Mouse (Mus musculus) lung, embryonic 14.5 days (tissue): ENCODE results near the gene Tmx2. TPM values are rescaled to one million over a fixed set of nuclear protein-coding genes. Genes with fewer than 3 reads are reported as not detected.

Experiments used
- ATAC-seq: fragments of 200-750 bp; cut with Nextera tagmentation; 2 replicates; pipeline ENCODE4 v1.8.0; 2017; ENCODE audit warnings: mild to moderate bottlenecking, moderate TSS enrichment, moderate library complexity; ENCODE audit not compliant: insufficient read depth
- DNase-seq: peaks from one replicate; pipeline ENCODE4 v3.0.0-alpha.2; 2015
- H3K27ac ChIP-seq: fragments of 300-500 bp; sonication (generic); 2 replicates; pipeline ENCODE4 v1.5.1; 2014; ENCODE audit warnings: low read depth, mild to moderate bottlenecking, moderate library complexity
- H3K27me3 ChIP-seq: fragments of 300-500 bp; sonication (generic); 2 replicates; pipeline ENCODE4 v1.6.1; 2014; ENCODE audit warnings: low read length, control low read depth; ENCODE audit not compliant: insufficient read depth
- H3K36me3 ChIP-seq: fragments of 300-500 bp; sonication (generic); 2 replicates; pipeline ENCODE4 v1.6.1; 2014; ENCODE audit warnings: control low read depth; ENCODE audit not compliant: insufficient read depth
- H3K4me1 ChIP-seq: fragments of 300-500 bp; sonication (generic); 2 replicates; pipeline ENCODE4 v1.6.1; 2014; ENCODE audit warnings: antibody characterized with exemption, control low read depth; ENCODE audit not compliant: insufficient read depth
- H3K4me2 ChIP-seq: fragments of 300-500 bp; sonication (generic); 2 replicates; pipeline ENCODE4 v1.6.1; 2014; ENCODE audit warnings: mild to moderate bottlenecking
- H3K4me3 ChIP-seq: fragments of 300-500 bp; sonication (generic); 2 replicates; pipeline ENCODE4 v1.5.1; 2014; ENCODE audit warnings: low read depth, low read length
- H3K9ac ChIP-seq: fragments of 300-500 bp; sonication (generic); 2 replicates; pipeline ENCODE4 v1.6.1; 2014
- H3K9me3 ChIP-seq: fragments of 300-500 bp; sonication (generic); 2 replicates; pipeline ENCODE4 v1.6.1; 2016; ENCODE audit warnings: low read depth, low read length, control low read depth
- CTCF ChIP-seq: IDR thresholded peaks from 2 replicates; pipeline ENCODE4 v1.5.1; 2016; ENCODE audit warnings: antibody characterized with exemption, low read depth
- WGBS: fragments of 180-500 bp; shearing (Covaris S2); extraction: QIAGEN DNeasy Blood & Tissue Kit; methylation state at CpG from one replicate; pipeline ENCODE4 v1.1.7; 2014; 5-methylcytosine and 5-hydroxymethylcytosine counted together
- polyA plus RNA-seq: library from polyadenylated mRNA; unstranded; fragments of >200 nt; fragmentation: Nextera tagmentation; extraction: Ambion mirVana; gene quantifications from 2 replicates; pipeline ENCODE4 v1.2.1, GENCODE M21; 2014

Tmx2 gene
- polyA plus RNA-seq, 1 experiment from 2014 or later: 110 TPM

GRCm38 (mm10) chr2:84669828-84670568 lies 8.9 kb downstream of the Tmx2 start:
- DNase-seq (peak; percentile 60), ATAC-seq (peak; percentile 78)
- Histone ChIP-seq H3K4me1 (0 out of 2 replicates have a peak, but pooled peaks cover 4% of the 10 kb centered on the region), H3K27ac (peak overlapping the region; percentile 96), H3K36me3 (peaks cover 40% of the 10 kb centered on the region), H3K4me2 (peak overlapping the region; percentile 65), H3K4me3 (peak overlapping the region; percentile 82), H3K9ac (peak overlapping the region; percentile 98), H3K27me3 (no peaks in the 10 kb centered on the region), H3K9me3 (no peaks in the 10 kb centered on the region)
- WGBS: 2% methylated on average over 39 of the region's 39 CpGs
- TF ChIP-seq CTCF: no peak

GRCm38 (mm10) chr2:84666081-84666480 lies 12.9 kb downstream of the Tmx2 start:
- no peak overlapping the region for H3K4me2 ChIP-seq
- no peaks in the 10 kb centered on the region for H3K27me3 ChIP-seq
- no peak for TF ChIP-seq CTCF
- H3K9me3 ChIP-seq: no peaks in the 10 kb centered on the region
- ATAC-seq: no peak
- no peak overlapping the region for H3K27ac ChIP-seq
- no peak overlapping the region for H3K9ac ChIP-seq
- 36% methylated on average over 12 of the region's 12 CpGs for WGBS
- 0 out of 2 replicates have a peak, but pooled peaks cover 4% of the 10 kb centered on the region for H3K4me1 ChIP-seq
- H3K36me3 ChIP-seq: peaks cover 14% of the 10 kb centered on the region; the same call in 1 of the 2 replicates
- H3K4me3 ChIP-seq: no peak overlapping the region
- DNase-seq: peak; percentile 33

GRCm38 (mm10) chr2:84662866-84663265 lies 16.1 kb downstream of the Tmx2 start:
- H3K9ac ChIP-seq: no peak overlapping the region
- no peak overlapping the region for H3K4me2 ChIP-seq
- no peaks in the 10 kb centered on the region for H3K27me3 ChIP-seq
- DNase-seq (peak; percentile 80), ATAC-seq (no peak)
- no peaks in the 10 kb centered on the region for H3K9me3 ChIP-seq
- H3K36me3 ChIP-seq: no peaks in the 10 kb centered on the region
- H3K4me3 ChIP-seq: no peak overlapping the region
- no peak overlapping the region for H3K27ac ChIP-seq
- WGBS: 29% methylated on average over 2 of the region's 2 CpGs
- TF ChIP-seq CTCF: peak; percentile 63
- H3K4me1 ChIP-seq: no peaks in the 10 kb centered on the region

- DNase-seq: peak; percentile 77
- Histone ChIP-seq H3K36me3 (no peaks in the 10 kb centered on the region), H3K27ac (no peak overlapping the region), H3K4me3 (no peak overlapping the region), H3K9ac (no peak overlapping the region), H3K27me3 (no peaks in the 10 kb centered on the region), H3K9me3 (no peaks in the 10 kb centered on the region), H3K4me1 (no peaks in the 10 kb centered on the region), H3K4me2 (no peak overlapping the region)
- peak; percentile 45; the same call in 1 of the 2 replicates for ATAC-seq
- WGBS: 60% methylated on average over 3 of the region's 3 CpGs
- TF ChIP-seq CTCF: peak; percentile 68
Observed at GRCm38 (mm10) chr2:84660253-84660652, 18.7 kb downstream of the Tmx2 start.

GRCm38 (mm10) chr2:84658806-84659205 lies 20.1 kb downstream of the Tmx2 start, which contains the start of gene Btbd18:
Gene Btbd18, plus strand, starts transcription at chr2:84659079.
- no peak within 1 kb of the TSS for H3K4me2 ChIP-seq
- DNase-seq: no peak
- H3K27me3 ChIP-seq: no peaks in the 10 kb centered on the region
- H3K36me3 ChIP-seq: no peaks in the 10 kb centered on the region
- no peak within 1 kb of the TSS for H3K27ac ChIP-seq
- ATAC-seq: no peak
- H3K9me3 ChIP-seq: no peaks in the 10 kb centered on the region
- H3K9ac ChIP-seq: no peak within 1 kb of the TSS
- TF ChIP-seq CTCF: no peak
- no peak within 1 kb of the TSS for H3K4me3 ChIP-seq
- no peaks in the 10 kb centered on the region for H3K4me1 ChIP-seq
- WGBS: 91% methylated on average over 32 of the region's 32 CpGs

- ATAC-seq: no peak
- no peak for TF ChIP-seq CTCF
Observed at GRCm38 (mm10) chr2:84655864-84656263, 23.1 kb downstream of the Tmx2 start.

GRCm38 (mm10) chr2:84653354-84653753 lies 25.6 kb downstream of the Tmx2 start:
- H3K9ac ChIP-seq: no peak overlapping the region
- DNase-seq (no peak), ATAC-seq (no peak)
- H3K27me3 ChIP-seq: no peaks in the 10 kb centered on the region
- H3K9me3 ChIP-seq: no peaks in the 10 kb centered on the region
- no peaks in the 10 kb centered on the region for H3K36me3 ChIP-seq
- H3K27ac ChIP-seq: no peak overlapping the region
- peak; percentile 25; the same call in 1 of the 2 replicates for TF ChIP-seq CTCF
- H3K4me3 ChIP-seq: no peak overlapping the region
- no peak overlapping the region for H3K4me2 ChIP-seq
- no peaks in the 10 kb centered on the region for H3K4me1 ChIP-seq

More at GRCm38 (mm10) chr2:84655864-84656263, 23.1 kb downstream of the Tmx2 start:
- no peak overlapping the region for H3K4me3 ChIP-seq
- no peaks in the 10 kb centered on the region for H3K36me3 ChIP-seq
- H3K4me2 ChIP-seq: no peak overlapping the region
- no peak for DNase-seq
- 62% methylated on average over 1 of the region's 1 CpGs for WGBS
- no peak overlapping the region for H3K9ac ChIP-seq
- H3K27me3 ChIP-seq: no peaks in the 10 kb centered on the region
- H3K9me3 ChIP-seq: no peaks in the 10 kb centered on the region
- no peaks in the 10 kb centered on the region for H3K4me1 ChIP-seq
- H3K27ac ChIP-seq: no peak overlapping the region
